Mouse (Mus musculus) liver, postnatal 0 days (tissue): ENCODE measurements at regions not wholly inside any gene's neighbourhood (a gene's known extent, or its start where the extent isn't known, plus 50 kb on each side); places are given as distances from the start of the nearest gene placed in this dataset.

Experiments
- CTCF ChIP-seq: sonication (generic); IDR thresholded peaks from 2 replicates; pipeline ENCODE4 v1.5.1; 2016; ENCODE audit warnings: antibody characterized with exemption, low read depth
- EP300 ChIP-seq: IDR thresholded peaks from 2 replicates; pipeline ENCODE4 v1.6.1; 2016; ENCODE audit warnings: antibody characterized with exemption, low read depth, mild to moderate bottlenecking

DNA sequence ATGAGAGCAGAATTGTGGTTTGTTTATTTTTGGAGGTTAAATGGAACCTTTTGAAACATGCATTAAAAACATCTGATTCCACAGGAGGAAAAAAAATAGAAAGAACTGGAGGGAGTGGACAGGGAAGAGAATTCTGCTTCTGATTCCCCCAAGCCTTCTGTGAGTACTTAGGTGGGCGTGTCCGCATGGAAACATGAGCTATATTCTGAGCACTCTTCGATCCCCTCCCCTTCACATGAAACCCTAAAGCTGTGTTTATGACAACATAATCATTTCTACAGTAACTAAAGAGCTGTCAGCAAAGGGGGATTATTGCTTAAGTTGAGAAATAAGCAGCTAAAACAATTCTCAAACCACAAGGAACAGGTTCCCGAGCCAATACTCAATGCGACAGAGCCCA is 238.4 kb upstream of the Tll1 start:
- no peak for TF ChIP-seq CTCF
- no peak for TF ChIP-seq EP300
